Mouse (Mus musculus) kidney, postnatal 0 days (tissue): Measurements from ENCODE around the gene Gna11. TPM values are rescaled to one million over a fixed set of nuclear protein-coding genes. Genes with fewer than 3 reads are reported as not detected.

Source experiments
- ATAC-seq: fragments of 200-750 bp; cut with Nextera tagmentation; replicated peaks from 2 replicates; pipeline ENCODE4 v1.8.0; 2017; ENCODE audit warnings: low read depth, moderate number of reproducible peaks, moderate TSS enrichment, moderate library complexity; ENCODE audit not compliant: low FRiP score
- DNase-seq: peaks from one replicate; pipeline ENCODE4 v3.0.0-alpha.2; 2016; ENCODE audit warnings: low spot score
- H3K27ac ChIP-seq: fragments of 300-500 bp; sonication (generic); 2 replicates; pipeline ENCODE4 v1.5.1; 2014; ENCODE audit warnings: mild to moderate bottlenecking
- H3K27me3 ChIP-seq: fragments of 300-500 bp; sonication (generic); 2 replicates; pipeline ENCODE4 v1.6.1; 2014; ENCODE audit warnings: low read length, mixed read lengths; ENCODE audit not compliant: insufficient read depth
- H3K36me3 ChIP-seq: fragments of 300-500 bp; sonication (generic); 2 replicates; pipeline ENCODE4 v1.6.1; 2014; ENCODE audit warnings: low read length, mixed read lengths; ENCODE audit not compliant: insufficient read depth
- H3K4me1 ChIP-seq: fragments of 300-500 bp; sonication (generic); replicated peaks from 2 replicates; pipeline ENCODE4 v1.6.1; 2014; ENCODE audit warnings: antibody characterized with exemption, low read length, mixed read lengths; ENCODE audit not compliant: insufficient read depth
- H3K4me2 ChIP-seq: fragments of 300-500 bp; sonication (generic); 2 replicates; pipeline ENCODE4 v1.6.1; 2014; ENCODE audit warnings: mild to moderate bottlenecking, low read length, moderate library complexity, mixed read lengths
- H3K4me3 ChIP-seq: fragments of 300-500 bp; sonication (generic); replicated peaks from 2 replicates; pipeline ENCODE4 v1.5.1; 2014; ENCODE audit warnings: low read depth, low read length
- H3K9ac ChIP-seq: fragments of 300-500 bp; sonication (generic); 2 replicates; pipeline ENCODE4 v1.6.1; 2014; ENCODE audit warnings: low read depth, low read length
- H3K9me3 ChIP-seq: fragments of 300-500 bp; sonication (generic); replicated peaks from 2 replicates; pipeline ENCODE4 v1.6.1; 2016; ENCODE audit warnings: low read length, inconsistent platforms, mixed read lengths
- CTCF ChIP-seq: IDR thresholded peaks from 2 replicates; pipeline ENCODE4 v1.5.1; 2016; ENCODE audit warnings: antibody characterized with exemption, low read depth, mild to moderate bottlenecking, moderate library complexity
- WGBS: fragments of 180-500 bp; shearing (Covaris S2); extraction: QIAGEN DNeasy Blood & Tissue Kit; methylation state at CpG from one replicate; pipeline ENCODE4 v1.1.7; 2014; 5-methylcytosine and 5-hydroxymethylcytosine counted together
- polyA plus RNA-seq: library from polyadenylated mRNA; unstranded; fragments of >200 nt; fragmentation: Nextera tagmentation; extraction: Ambion mirVana; gene quantifications from 2 replicates; pipeline ENCODE4 v1.2.1, GENCODE M21; 2015

Gene Gna11
- polyA plus RNA-seq: 69.5 and 72.3 TPM in 2 replicates

GRCm38 (mm10) chr10:81545161-81545747 is at the start of gene Gna11:
Gene Gna11 (minus strand): TSS chr10:81545190.
- DNase-seq (peak; percentile 99), ATAC-seq (peak; percentile 95)
- H3K36me3 ChIP-seq: no peaks in the 10 kb centered on the region
- 1% methylated on average over 59 of the region's 59 CpGs for WGBS
- H3K27me3 ChIP-seq: no peaks in the 10 kb centered on the region
- H3K27ac ChIP-seq: peak within 1 kb of the TSS; percentile 73
- peak within 1 kb of the TSS; percentile 98 for H3K4me2 ChIP-seq
- no peaks in the 10 kb centered on the region for H3K9me3 ChIP-seq
- H3K4me1 ChIP-seq: peaks cover 31% of the 10 kb centered on the region
- peak within 1 kb of the TSS; percentile 93 for H3K9ac ChIP-seq
- no peak for TF ChIP-seq CTCF
- H3K4me3 ChIP-seq: peak within 1 kb of the TSS; percentile 86

DNA sequence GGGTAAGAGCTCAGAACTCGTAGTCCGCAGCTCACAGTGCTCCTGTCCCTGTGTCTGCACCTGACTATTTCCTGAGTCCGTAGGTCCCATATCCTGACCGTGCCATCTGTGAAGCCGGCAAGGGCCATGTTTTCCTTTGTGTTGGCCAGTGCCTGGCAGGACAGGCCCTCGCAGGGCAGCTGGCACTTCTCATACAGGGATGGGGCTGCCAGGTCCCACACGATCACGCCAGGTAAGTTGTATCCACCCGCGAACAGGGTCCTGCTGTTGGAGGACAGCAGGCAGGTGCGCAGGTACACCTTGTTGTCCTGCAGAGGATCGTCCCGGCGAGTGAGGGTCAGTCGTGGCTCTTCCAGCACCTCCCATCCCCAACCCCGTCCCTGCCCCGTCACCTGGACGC is 48.9 kb upstream of the Gna11 start:
- DNase-seq (no peak), ATAC-seq (no peak)
- WGBS: 70% methylated on average over 18 of the region's 18 CpGs
- no peaks in the 10 kb centered on the region for H3K9me3 ChIP-seq
- H3K27ac ChIP-seq: no peak overlapping the region
- H3K36me3 ChIP-seq: no peaks in the 10 kb centered on the region
- H3K4me1 ChIP-seq: peaks cover 33% of the 10 kb centered on the region
- H3K27me3 ChIP-seq: no peaks in the 10 kb centered on the region
- no peak overlapping the region for H3K4me3 ChIP-seq
- H3K9ac ChIP-seq: no peak overlapping the region
- no peak overlapping the region for H3K4me2 ChIP-seq
- no peak for TF ChIP-seq CTCF

GRCm38 (mm10) chr10:81593223-81593622 is 48.2 kb upstream of the Gna11 start:
- no peaks in the 10 kb centered on the region for H3K9me3 ChIP-seq
- H3K4me3 ChIP-seq: no peak overlapping the region
- H3K27ac ChIP-seq: no peak overlapping the region
- peaks cover 33% of the 10 kb centered on the region for H3K4me1 ChIP-seq
- 78% methylated on average over 4 of the region's 4 CpGs for WGBS
- H3K27me3 ChIP-seq: no peaks in the 10 kb centered on the region
- H3K9ac ChIP-seq: no peak overlapping the region
- no peak for TF ChIP-seq CTCF
- ATAC-seq: no peak
- DNase-seq: no peak
- H3K4me2 ChIP-seq: no peak overlapping the region
- H3K36me3 ChIP-seq: no peaks in the 10 kb centered on the region

GRCm38 (mm10) chr10:81592631-81593030 is 47.6 kb upstream of the Gna11 start:
- Histone ChIP-seq H3K4me1 (peaks cover 27% of the 10 kb centered on the region), H3K4me2 (no peak overlapping the region), H3K36me3 (peaks cover 3% of the 10 kb centered on the region; the same call in 1 of the 2 replicates), H3K9ac (no peak overlapping the region), H3K27me3 (no peaks in the 10 kb centered on the region), H3K27ac (no peak overlapping the region), H3K4me3 (no peak overlapping the region), H3K9me3 (no peaks in the 10 kb centered on the region)
- 78% methylated on average over 7 of the region's 7 CpGs for WGBS
- no peak for TF ChIP-seq CTCF
- ATAC-seq: no peak
- no peak for DNase-seq

DNA sequence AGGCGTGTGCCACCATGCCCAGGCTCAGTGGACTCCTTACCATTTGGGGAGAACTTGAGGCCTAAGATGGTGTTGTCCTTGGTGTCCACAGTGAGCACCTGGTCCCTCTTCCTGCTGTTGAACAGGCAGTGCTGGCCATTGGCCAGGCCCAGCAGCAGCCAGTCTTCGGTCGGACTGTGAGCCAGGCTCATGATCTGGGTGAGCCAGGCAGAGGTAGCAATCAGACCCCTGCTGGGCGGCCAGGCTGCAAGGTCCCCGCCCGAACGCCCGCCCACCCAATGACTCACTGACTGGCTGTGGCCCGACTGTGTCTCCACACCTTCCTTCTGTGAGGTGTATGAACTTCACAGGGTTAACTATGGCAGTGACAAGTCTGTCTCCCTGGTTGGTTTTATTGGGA is 46.9 kb upstream of the Gna11 start:
- Histone ChIP-seq H3K4me3 (no peak overlapping the region), H3K27me3 (no peaks in the 10 kb centered on the region), H3K4me1 (peaks cover 19% of the 10 kb centered on the region; the same call in 1 of the 2 replicates), H3K9me3 (no peaks in the 10 kb centered on the region), H3K9ac (no peak overlapping the region), H3K36me3 (peaks cover 7% of the 10 kb centered on the region; the same call in 1 of the 2 replicates), H3K4me2 (no peak overlapping the region), H3K27ac (no peak overlapping the region)
- DNase-seq: no peak
- no peak for ATAC-seq
- WGBS: 51% methylated on average over 9 of the region's 9 CpGs
- TF ChIP-seq CTCF: no peak

GRCm38 (mm10) chr10:81588739-81589138 is 43.7 kb upstream of the Gna11 start:
- no peak for TF ChIP-seq CTCF
- 78% methylated on average over 7 of the region's 7 CpGs for WGBS
- no peak for DNase-seq
- Histone ChIP-seq H3K4me3 (no peak overlapping the region), H3K4me2 (no peak overlapping the region), H3K27me3 (no peaks in the 10 kb centered on the region), H3K36me3 (peaks cover 7% of the 10 kb centered on the region; the same call in 1 of the 2 replicates), H3K9me3 (no peaks in the 10 kb centered on the region), H3K4me1 (no peaks in the 10 kb centered on the region), H3K9ac (no peak overlapping the region), H3K27ac (no peak overlapping the region)
- no peak for ATAC-seq
